In genomic region chr8:60981388-60981787, GRCm38 (mm10) we compare ENCODE assay signal across 10 mouse cellular contexts. TPM values are rescaled to one million over a fixed set of nuclear protein-coding genes. Genes with fewer than 3 reads are reported as not detected.
DNase-seq lines count a peak whose midpoint lies in the region; ATAC-seq lines count a peak whose summit lies in the region.
"Had no signal": no experiment of that assay in that cellular context is flagged by ENCODE, and none has a peak within 500 bp of the region (broad histone marks: within the 10 kb centered on the region; RNA-seq: fewer than 3 reads in every experiment).

No protein-coding gene starts in this region.

- no peak for DNase-seq in heart, adult 8-10 months (ENCODE audit: low spot score)
- no peak for DNase-seq in midbrain, embryonic 14.5 days
- DNase-seq in embryo, embryonic 9.5 days (ENCODE audit: extremely low spot score) = no peak
- no peak for DNase-seq in frontal cortex, postnatal 14 days (ENCODE audit: low spot score in 2 of 2)
- DNase-seq in retina, postnatal 1 day = no peak
- DNase-seq: lung, adult 18-20 months had no signal

- H3K27me3 ChIP-seq in heart, embryonic 13.5 days (replicated peaks) = no peaks in the 10 kb centered on the region
- H3K27me3 ChIP-seq in midbrain, embryonic 12.5 days = no peaks in the 10 kb centered on the region
- H3K27me3 ChIP-seq in midbrain, embryonic 14.5 days (ENCODE audit: control insufficient read depth, insufficient read depth, low read length) = no peaks in the 10 kb centered on the region
- no peaks in the 10 kb centered on the region for H3K27me3 ChIP-seq in liver, embryonic 12.5 days (replicated peaks)

- ATAC-seq in heart, embryonic 13.5 days (ENCODE audit: extremely low read depth, insufficient number of reproducible peaks, low FRiP score, low TSS enrichment) = no peak
- ATAC-seq in midbrain, embryonic 12.5 days (ENCODE audit: low FRiP score, low read depth) = no peak
- no peak for ATAC-seq in midbrain, embryonic 14.5 days (ENCODE audit: low FRiP score, low TSS enrichment)
- no peak for ATAC-seq in liver, embryonic 12.5 days
- ATAC-seq: inflammation-experienced regulatory T-cells, adult 6 months had no signal

- no peak overlapping the region for H3K27ac ChIP-seq in heart, embryonic 13.5 days (replicated peaks)
- no peak overlapping the region for H3K27ac ChIP-seq in midbrain, embryonic 12.5 days (replicated peaks)
- H3K27ac ChIP-seq in midbrain, embryonic 14.5 days (replicated peaks; ENCODE audit: low read depth, low read length) = no peak overlapping the region
- H3K27ac ChIP-seq in liver, embryonic 12.5 days = 0 out of 2 replicates have a peak overlapping the region, but pooled peaks have one; percentile 98

- H3K36me3 ChIP-seq in heart, embryonic 13.5 days = no peaks in the 10 kb centered on the region
- no peaks in the 10 kb centered on the region for H3K36me3 ChIP-seq in midbrain, embryonic 12.5 days
- no peaks in the 10 kb centered on the region for H3K36me3 ChIP-seq in midbrain, embryonic 14.5 days (ENCODE audit: control insufficient read depth, insufficient read depth, low read length)
- no peaks in the 10 kb centered on the region for H3K36me3 ChIP-seq in liver, embryonic 12.5 days

- no peaks in the 10 kb centered on the region for H3K9me3 ChIP-seq in heart, embryonic 13.5 days
- H3K9me3 ChIP-seq in midbrain, embryonic 12.5 days = no peaks in the 10 kb centered on the region
- no peaks in the 10 kb centered on the region for H3K9me3 ChIP-seq in midbrain, embryonic 14.5 days (ENCODE audit: control insufficient read depth, low read length)
- no peaks in the 10 kb centered on the region for H3K9me3 ChIP-seq in liver, embryonic 12.5 days (replicated peaks)

- 13% methylated on average over 1 of the region's 1 CpGs for WGBS in heart, embryonic 13.5 days
- 56% methylated on average over 1 of the region's 1 CpGs for WGBS in midbrain, embryonic 12.5 days
- 60% methylated on average over 1 of the region's 1 CpGs for WGBS in midbrain, embryonic 14.5 days
- WGBS in liver, embryonic 12.5 days (ENCODE audit: insufficient replicate concordance) = 37% methylated on average over 1 of the region's 1 CpGs

- H3K4me1 ChIP-seq in heart, embryonic 13.5 days = peaks cover 27% of the 10 kb centered on the region
- H3K4me1 ChIP-seq in midbrain, embryonic 12.5 days = peaks cover 8% of the 10 kb centered on the region; the same call in 1 of the 2 replicates
- H3K4me1 ChIP-seq in midbrain, embryonic 14.5 days (ENCODE audit: control insufficient read depth, insufficient read depth, low read length) = peaks cover 16% of the 10 kb centered on the region; the same call in 1 of the 2 replicates
- H3K4me1 ChIP-seq in liver, embryonic 12.5 days = peaks cover 53% of the 10 kb centered on the region

- peak overlapping the region; percentile 94 for H3K4me2 ChIP-seq in heart, embryonic 13.5 days
- H3K4me2 ChIP-seq in midbrain, embryonic 12.5 days (replicated peaks) = peak overlapping the region; percentile 81
- H3K4me2 ChIP-seq in midbrain, embryonic 14.5 days (ENCODE audit: low read length) = no peak overlapping the region
- peak overlapping the region; percentile 85 for H3K4me2 ChIP-seq in liver, embryonic 12.5 days

- H3K4me3 ChIP-seq in heart, embryonic 13.5 days = peak overlapping the region; percentile 76
- H3K4me3 ChIP-seq in midbrain, embryonic 12.5 days = no peak overlapping the region
- no peak overlapping the region for H3K4me3 ChIP-seq in midbrain, embryonic 14.5 days (replicated peaks; ENCODE audit: low read depth, low read length)
- peak overlapping the region; percentile 94 for H3K4me3 ChIP-seq in liver, embryonic 12.5 days

- peak overlapping the region; percentile 89 for H3K9ac ChIP-seq in heart, embryonic 13.5 days
- no peak overlapping the region for H3K9ac ChIP-seq in midbrain, embryonic 12.5 days (replicated peaks)
- H3K9ac ChIP-seq in midbrain, embryonic 14.5 days (replicated peaks; ENCODE audit: low read length) = no peak overlapping the region
- peak overlapping the region; percentile 97 for H3K9ac ChIP-seq in liver, embryonic 12.5 days

RNA-seq across cellular contexts. Expression of gene Clcn3, which starts 1.7 kb away (rescaled TPM):
- 19.6 and 21.2 TPM in 2 replicates for polyA plus RNA-seq in heart, embryonic 13.5 days (2015; fragmentation: Nextera tagmentation; extraction: Ambion mirVana)
- total RNA-seq in heart, adult 8-10 months (2022) = 10 to 100 TPM; 31.9 to 36.9 (median 36.6) TPM
- polyA plus RNA-seq in midbrain, embryonic 12.5 days (2016; fragmentation: Nextera tagmentation; extraction: Ambion mirVana) = 47.9 and 49.4 TPM in 2 replicates
- polyA plus RNA-seq in midbrain, embryonic 14.5 days (2014; fragmentation: Nextera tagmentation; extraction: Ambion mirVana) = 60.4 and 71.2 TPM in 2 replicates
- polyA plus RNA-seq in liver, embryonic 12.5 days (2016; fragmentation: Nextera tagmentation; extraction: Ambion mirVana) = 43.8 and 44.9 TPM in 2 replicates

RNA-seq across cellular contexts. Expression of gene Nek1, which starts 11.6 kb away (rescaled TPM):
- 10.6 and 11.6 TPM in 2 replicates for polyA plus RNA-seq in heart, embryonic 13.5 days (2015; fragmentation: Nextera tagmentation; extraction: Ambion mirVana)
- total RNA-seq in heart, adult 8-10 months (2022) = 10 to 100 TPM in 1 of 4 experiments, 1 to 10 TPM in 3; 9.6 to 10.0 (median 9.8) TPM
- polyA plus RNA-seq in midbrain, embryonic 12.5 days (2016; fragmentation: Nextera tagmentation; extraction: Ambion mirVana) = 19.9 and 23.5 TPM in 2 replicates
- 28.1 and 28.3 TPM in 2 replicates for polyA plus RNA-seq in midbrain, embryonic 14.5 days (2014; fragmentation: Nextera tagmentation; extraction: Ambion mirVana)
- polyA plus RNA-seq in liver, embryonic 12.5 days (2016; fragmentation: Nextera tagmentation; extraction: Ambion mirVana) = 10.1 and 10.6 TPM in 2 replicates

Comparison
In these comparisons a context has a peak if more than half of its experiments do, and no peak if none do; other contexts are left out.
1. H3K4me3 ChIP-seq: peak in heart, embryonic 13.5 days (single experiment) and liver, embryonic 12.5 days (single experiment); none in midbrain, embryonic 12.5 days (single experiment) and midbrain, embryonic 14.5 days (single experiment).
2. H3K9ac ChIP-seq: peak in heart, embryonic 13.5 days (single experiment) and liver, embryonic 12.5 days (single experiment); none in midbrain, embryonic 12.5 days (single experiment) and midbrain, embryonic 14.5 days (single experiment).